Mouse (Mus musculus) CH12F3 (cell line): Measurements from ENCODE around the gene Rpl38.

Experiments used
- in situ Hi-C: fragments of 300-500 bp; cut with MboI; formaldehyde crosslinking; loops from 2 replicates; pipeline ENCODE4 v1.14.3; 2020; ENCODE audit warnings: low sequenced_read_pairs

Gene Rpl38

DNA sequence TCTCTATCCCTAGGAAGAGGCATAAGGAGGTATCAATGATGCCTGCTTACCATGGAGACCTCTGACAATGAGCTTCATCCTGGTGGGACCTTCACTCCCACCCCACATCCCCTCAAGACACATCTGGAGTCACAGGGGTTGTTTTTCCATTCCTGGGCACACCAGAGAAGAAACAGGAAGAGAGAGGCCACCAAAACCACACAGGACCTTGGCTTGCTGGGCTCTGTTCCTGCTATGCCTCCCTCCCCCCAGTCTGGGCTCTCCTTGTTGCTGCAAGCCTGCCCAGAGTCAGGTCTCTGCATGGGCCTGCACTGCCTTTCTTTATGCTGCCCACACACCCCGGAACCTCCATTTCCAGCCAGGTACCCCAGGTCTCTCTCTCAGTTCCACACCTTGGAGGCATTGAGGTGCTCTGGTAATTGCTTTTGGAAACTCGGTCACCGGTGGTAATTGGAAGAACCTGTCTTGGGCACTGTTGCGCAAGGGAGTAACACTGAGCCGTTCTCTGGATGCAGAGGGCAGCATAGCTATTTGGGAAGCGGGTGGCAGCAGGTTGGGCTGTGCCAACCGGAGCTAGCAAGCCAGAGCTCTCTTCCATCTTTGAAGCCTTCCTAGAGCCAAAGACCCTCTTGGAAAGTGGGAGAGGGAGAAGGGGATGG, 12.8 kb upstream of the Rpl38 start:
- in situ Hi-C loops: loop anchor here (25.0 kb wide), 1 partner anchor 968 kb away; the partner anchor contains the start of genes D11Wsu47e and Fam104a

DNA sequence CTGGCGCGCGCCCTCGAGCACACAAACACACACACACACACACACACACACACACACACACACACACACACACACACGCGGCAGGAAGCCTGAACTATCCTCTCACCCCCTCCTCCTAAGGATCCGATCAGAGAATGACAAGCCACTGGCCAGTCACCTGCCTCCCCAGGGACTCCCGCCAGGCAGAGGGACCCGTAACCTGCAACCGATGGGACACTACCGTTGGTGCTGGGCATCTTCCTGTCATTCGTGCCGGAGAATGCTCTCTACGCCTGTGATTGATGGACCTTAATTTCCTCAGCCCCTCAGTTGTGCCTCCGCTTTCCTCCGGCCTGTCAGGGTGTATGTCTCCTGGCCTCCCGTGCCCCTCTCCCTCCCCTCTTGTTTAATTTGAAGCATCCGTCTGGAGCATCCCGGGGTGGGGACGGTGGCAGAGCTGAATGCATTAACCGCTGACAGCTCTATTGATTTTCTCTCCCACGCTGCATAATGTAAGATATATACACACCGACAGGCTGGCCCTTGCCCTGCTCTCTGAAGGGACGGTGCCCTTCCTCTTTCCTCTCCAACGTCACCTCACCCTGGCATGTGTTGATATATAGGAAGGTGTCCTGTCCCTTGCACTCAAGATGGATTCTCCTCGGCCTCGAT, 11.2 kb upstream of the Rpl38 start:
- in situ Hi-C loops: loop anchor here (25.0 kb wide), 1 partner anchor 970 kb away; the partner anchor contains the start of genes D11Wsu47e and Fam104a

DNA sequence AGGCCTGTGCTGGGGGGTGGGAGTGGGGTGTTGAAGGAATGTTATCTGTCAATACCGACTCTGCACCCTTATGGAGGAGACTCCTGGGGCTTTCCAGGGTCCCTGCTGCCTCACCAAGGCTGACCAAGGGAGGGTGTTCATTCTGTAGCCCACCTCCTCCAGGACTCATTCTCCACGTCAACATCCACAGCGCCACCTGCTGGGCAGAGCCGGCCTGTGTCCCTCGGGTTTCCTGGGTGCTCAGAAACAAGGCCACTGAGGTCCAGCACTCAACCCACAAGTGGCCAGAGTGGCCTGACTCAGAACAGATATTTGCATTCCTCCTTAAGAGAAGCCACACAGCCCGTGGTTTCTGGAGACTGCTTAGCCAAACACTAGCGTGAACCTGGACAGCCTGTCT, 10.6 kb upstream of the Rpl38 start:
- in situ Hi-C loops: loop anchor here (25.0 kb wide), 1 partner anchor 970 kb away; the partner anchor contains the start of genes D11Wsu47e and Fam104a

DNA sequence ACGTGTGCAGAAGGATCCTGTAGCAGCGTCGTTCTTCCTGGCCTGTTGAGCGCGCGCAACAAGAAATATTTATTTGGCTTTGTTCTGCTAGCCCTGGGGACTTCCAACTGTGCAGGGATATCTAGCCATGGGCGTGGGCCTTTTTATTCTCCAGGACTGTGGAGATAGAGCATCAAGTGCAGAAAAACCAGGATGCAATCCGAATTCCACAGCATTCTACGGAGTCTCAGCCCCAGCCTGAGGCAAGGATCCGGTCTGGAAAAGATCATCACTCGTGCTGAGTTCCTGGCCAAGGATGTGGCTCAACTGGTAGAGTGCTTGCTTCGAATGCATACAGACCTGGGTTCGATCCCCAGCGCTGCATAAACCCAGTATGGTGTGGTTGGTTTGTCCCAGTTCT, 6.2 kb upstream of the Rpl38 start:
- in situ Hi-C loops: loop anchor here (25.0 kb wide), 1 partner anchor 975 kb away; the partner anchor contains the start of genes D11Wsu47e and Fam104a

DNA sequence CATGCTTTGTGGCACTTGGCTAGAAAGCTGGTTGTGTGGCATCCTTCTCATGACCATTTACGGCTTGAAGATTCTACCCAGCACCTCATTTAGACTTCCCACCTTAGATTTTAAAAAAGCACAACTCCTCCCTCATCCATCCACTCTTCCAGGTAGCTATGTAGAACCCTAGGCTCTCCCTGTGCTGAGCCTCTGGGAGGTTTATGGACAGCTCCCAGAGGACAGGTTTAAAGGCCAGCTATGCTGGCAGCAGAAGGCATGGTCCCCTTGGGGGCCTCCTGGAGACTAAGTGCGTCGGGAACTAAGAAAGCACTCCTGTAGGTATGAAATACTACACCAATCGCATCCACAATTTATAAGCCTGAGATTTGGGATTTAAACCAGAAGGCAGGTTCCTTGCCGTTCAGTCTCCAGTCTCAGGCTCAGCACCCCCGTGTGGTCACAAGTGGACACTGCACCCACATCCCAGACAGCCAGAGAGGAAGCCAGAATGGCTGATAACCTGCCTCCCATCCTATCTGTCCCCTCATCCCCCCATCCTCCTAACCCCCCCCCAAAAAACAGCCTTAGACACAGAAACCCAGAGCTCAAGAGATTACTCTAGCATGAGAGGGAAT, 5.5 kb upstream of the Rpl38 start:
- in situ Hi-C loops: loop anchor here (25.0 kb wide), 1 partner anchor 976 kb away; the partner anchor contains the start of genes D11Wsu47e and Fam104a

DNA sequence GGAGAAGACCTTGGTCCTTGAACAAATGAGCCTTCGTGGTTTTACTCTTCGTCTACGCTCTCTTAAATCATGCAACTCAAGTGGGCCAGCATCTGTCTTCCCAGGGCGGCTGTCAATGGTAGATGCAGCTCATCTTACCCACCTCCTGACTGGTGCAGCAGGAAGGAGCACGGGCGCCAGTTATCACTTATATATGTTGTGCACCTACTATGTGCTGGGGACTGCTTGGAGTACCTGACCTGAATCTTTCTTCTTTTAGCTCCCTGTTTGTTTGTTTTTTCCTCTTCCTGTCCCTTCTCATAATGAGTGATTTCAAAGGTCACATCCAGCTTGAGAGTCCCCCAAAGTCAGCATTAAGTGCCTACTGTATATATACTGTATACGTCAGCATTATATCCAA, 4.2 kb upstream of the Rpl38 start:
- in situ Hi-C loops: loop anchor here (25.0 kb wide), 1 partner anchor 977 kb away; the partner anchor contains the start of genes D11Wsu47e and Fam104a

DNA sequence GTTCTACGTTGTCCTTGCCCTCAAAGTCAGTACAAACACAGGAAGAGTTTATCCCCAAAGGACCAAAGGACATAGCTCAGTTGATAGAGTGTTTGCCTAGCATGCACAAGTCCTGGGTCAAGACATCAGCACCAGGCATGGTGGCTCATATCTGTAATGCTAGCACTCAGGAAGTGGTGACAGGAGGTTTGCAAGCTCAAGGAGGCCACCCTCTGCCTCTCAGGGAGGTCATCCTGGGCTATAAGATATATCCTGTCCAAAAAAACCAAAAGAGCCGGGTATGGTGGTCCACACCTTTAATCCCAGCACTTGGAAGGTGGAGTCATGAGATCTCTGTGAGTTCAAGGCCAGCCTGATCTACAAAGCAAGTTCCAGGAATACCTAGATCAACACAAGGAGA, 2.9 kb upstream of the Rpl38 start:
- in situ Hi-C loops: loop anchor here (25.0 kb wide), 1 partner anchor 978 kb away; the partner anchor contains the start of genes D11Wsu47e and Fam104a

DNA sequence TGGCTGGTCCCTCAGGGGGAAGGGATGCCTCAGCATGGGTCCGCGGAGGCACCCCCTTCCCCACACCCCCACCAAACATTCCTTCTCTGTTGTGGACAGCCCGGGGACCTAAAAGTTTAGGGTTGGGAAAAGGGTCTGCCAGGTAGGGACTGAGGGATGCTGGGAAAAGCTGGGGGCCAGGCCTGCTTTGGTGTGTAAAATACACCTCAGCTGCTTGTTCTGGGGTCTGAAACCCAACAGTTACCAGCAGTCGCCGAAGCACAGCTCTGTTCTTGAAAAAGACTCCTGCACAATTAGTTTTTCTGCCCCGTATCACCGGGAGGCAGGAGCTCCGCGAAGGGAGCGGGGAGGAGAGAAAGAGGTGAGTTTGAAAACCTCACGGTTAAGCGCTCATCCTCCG, 1.5 kb upstream of the Rpl38 start:
- in situ Hi-C loops: loop anchor here (25.0 kb wide), 1 partner anchor 979 kb away; the partner anchor contains the start of genes D11Wsu47e and Fam104a

DNA sequence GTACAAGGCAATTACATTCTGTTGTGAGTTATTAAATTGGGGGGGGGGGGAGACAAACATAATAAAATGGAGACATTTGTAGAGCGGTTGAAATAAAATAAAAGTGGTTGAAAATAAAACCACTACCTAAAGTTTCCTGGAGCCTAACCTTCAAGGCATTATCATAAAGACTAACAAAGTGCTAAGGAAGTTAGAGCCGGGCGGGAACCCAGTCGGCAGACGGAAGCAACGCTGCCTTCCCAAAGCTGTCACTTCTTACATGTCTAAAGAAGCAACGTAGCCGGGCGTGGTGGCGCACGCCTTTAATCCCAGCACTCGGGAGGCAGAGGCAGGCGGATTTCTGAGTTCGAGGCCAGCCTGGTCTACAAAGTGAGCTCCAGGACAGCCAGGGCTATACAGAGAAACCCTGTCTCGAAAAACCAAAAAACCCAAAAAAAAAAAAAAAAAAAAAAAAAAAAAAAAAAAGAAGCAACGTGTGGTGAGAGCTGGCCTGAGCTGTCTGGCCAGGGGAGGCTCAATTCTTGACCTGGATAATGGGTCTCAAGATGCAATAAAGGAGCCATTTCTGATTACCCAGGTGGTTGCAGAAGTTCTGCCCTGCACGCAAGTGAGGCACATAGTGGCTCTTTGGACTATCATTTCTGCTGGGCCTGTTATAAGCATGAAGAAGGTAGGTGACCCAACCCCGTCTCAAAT, 940 bp upstream of the Rpl38 start:
- in situ Hi-C loops: loop anchor here (25.0 kb wide), 1 partner anchor 980 kb away; the partner anchor contains the start of genes D11Wsu47e and Fam104a

DNA sequence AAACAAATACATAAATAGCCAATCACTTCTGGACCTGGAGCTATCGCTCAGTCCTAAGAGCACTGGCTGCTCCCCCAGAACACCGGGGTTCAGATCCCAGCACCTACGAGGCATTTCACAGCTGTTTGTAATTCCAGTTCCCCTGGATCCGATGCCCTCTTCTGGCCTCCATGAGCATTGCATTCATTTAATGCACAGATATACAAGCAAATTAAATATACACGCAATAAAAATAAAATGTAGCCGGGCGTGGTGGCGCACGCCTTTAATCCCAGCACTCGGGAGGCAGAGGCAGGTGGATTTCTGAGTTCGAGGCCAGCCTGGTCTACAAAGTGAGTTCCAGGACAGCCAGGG, 415 bp upstream of the Rpl38 start:
- in situ Hi-C loops: loop anchor here (25.0 kb wide), 1 partner anchor 981 kb away; the partner anchor contains the start of genes D11Wsu47e and Fam104a

DNA sequence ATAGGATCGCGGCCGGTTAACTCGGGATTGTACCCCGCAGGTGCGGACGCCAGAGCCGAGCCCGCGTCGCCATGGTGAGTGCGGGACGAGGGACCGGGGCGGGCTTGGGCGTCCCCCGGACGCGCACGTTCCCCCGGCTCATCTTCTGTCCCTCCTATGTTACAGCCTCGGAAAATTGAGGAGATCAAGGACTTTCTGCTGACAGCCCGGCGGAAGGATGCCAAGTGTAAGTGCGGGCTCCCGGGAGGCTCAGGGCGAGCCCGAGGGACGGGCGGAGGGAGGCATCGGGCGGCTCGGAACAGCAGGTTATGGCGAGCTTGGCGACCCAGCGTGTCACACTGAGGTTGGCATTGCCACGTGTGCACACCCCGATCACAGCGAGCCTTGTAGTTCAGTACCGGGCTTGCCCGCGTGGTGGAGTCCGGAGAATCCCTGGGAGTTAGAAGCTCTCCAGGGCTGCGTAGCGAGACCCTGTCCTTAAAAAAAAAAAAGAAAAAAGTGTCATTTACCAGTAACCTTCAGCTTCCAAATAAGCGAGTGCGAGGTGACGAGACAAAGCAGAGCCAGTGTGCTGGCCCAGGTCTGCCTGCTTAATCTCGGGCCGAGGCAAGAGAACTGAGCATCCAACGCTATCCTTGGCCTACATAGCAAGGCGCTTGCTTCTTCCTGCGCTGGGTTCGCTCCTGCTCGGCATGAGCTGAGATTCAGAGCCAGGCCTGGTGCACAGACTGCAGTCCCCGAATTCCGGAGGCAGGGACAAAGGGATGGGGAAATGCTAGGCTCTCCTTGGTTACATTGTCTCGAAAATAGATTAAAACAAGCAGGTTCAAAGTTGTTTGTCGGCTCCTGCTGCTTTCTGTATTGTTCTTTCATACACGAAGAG, 658 bp downstream of the Rpl38 start:
- in situ Hi-C loops: loop anchor here (25.0 kb wide), 1 partner anchor 982 kb away; the partner anchor contains the start of genes D11Wsu47e and Fam104a

DNA sequence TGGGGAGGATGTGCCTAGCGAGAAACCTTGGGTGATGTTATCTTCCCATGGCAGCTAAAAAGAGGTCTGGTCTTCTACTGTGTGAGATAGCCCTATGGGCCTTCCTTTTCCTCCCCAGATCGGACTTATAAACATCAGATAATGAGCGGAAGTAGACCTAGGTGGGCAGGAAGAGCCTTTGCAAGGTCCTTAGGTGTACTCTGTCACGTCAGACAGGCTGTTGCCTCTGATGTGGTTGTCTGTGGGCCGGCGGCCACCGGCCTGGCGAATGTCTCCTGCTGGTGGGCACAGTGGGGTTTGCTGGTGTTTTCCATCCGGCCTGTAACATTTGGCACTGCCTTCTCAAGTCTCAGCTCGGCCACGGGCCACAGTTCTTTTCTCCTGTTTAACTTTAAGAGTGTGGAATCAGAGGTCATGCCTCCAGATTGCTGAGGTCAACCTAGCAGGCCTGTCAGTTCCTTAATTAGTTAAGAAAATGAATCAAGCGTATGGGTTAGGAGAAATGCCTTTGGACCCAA, 1.4 kb downstream of the Rpl38 start:
- in situ Hi-C loops: loop anchor here (25.0 kb wide), 1 partner anchor 982 kb away; the partner anchor contains the start of genes D11Wsu47e and Fam104a

DNA sequence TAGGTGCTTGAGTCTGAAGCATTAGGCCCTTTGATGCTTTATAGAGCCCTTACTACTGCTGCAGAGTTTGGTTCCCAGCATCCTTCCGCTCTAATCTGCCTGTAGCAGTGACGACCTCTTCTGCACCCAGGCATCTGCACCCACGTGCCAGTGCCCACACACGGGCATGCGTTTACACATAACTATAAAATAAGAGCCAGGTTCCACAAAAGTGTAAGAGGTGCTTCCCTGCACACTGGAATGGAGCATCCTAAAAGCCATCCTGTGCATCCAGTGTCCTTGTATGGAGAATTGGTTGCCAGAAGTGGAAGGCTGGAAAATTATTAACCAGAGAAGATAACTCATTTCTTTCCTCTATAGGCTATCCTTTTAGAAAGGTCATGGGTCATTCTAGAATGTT, 2.8 kb downstream of the Rpl38 start:
- in situ Hi-C loops: loop anchor here (25.0 kb wide), 1 partner anchor 984 kb away; the partner anchor contains the start of genes D11Wsu47e and Fam104a

DNA sequence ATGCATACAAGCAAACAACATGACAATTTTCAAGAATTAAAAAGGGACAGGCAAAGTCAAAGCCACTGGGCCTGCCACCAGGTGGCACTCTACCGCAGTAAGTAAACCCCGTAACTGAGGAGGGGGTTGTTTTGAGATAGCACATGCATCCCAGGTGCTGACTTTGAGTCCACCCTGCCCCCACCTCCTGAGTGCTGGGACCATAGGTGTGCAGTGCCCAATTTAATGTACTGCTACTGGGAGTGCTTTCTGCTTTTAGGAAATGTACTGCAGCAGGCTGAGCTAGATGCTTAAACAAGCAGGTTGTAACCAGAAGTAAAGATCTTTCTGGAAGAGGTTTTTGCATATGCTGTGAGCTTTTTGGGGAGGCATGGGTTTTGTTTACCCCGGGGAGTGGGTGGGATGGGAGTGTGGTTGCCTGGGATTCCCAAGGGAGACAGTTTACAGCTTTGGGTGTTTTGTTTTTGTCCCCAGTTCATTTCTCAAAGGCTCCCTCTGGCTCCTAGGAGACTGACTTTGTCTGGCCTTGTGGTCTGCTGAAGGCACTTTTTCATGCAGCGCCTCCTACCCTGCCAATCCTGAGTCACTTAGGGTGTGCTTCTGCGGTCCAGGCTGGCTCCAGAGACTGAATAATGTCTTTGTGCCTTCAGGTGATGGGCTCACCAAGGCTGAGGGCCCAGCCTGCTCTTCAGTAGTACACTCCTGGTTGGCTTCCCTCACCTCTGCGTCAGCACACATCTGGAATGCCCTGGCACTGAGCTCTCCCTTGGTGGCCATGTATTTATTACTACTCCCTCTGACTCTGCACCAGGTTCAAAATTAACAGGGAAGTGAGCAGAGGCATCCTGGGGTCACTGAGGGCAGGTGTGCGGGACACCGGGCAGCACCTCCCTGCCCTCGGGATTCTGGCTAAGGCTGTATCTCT, 4.7 kb downstream of the Rpl38 start:
- in situ Hi-C loops: loop anchor here (25.0 kb wide), 1 partner anchor 986 kb away; the partner anchor contains the start of genes D11Wsu47e and Fam104a

DNA sequence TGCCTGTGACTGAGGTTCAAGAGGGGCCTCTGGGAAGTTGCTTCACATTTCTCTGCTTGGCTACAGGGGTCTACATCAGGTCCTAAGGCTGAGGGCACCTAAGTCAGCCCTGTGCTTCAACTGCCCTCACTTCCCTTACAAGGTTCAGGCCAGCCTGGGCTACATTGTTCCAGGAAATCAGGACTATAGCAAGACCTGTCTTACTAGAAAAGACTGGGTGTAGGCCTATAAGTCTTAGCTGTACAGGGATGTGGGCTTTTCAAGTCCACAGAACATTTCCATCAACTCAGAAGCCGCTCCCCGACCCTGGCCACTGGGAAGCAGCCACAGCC, 5.4 kb downstream of the Rpl38 start:
- in situ Hi-C loops: loop anchor here (25.0 kb wide), 1 partner anchor 986 kb away; the partner anchor contains the start of genes D11Wsu47e and Fam104a

DNA sequence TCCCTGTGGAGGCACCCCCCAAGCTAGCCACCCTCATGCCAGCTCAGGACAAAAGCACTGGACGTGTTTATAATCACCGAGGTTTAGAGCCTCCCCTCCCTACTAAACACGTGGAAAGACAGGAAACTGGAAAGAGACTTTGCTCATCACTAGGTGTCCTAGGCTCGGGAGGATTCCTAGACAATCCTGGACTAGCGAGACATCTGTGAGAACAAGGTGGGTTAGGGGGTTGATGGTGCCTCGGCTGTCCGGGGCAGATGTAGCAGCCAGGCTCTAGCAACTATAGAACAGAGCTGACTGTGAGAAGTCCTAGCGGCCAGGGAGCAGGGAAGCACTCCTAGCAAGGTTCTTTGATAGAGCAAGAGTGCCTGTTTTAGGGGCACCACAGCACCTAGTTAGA, 5.9 kb downstream of the Rpl38 start:
- in situ Hi-C loops: loop anchor here (25.0 kb wide), 1 partner anchor 987 kb away; the partner anchor contains the start of genes D11Wsu47e and Fam104a

DNA sequence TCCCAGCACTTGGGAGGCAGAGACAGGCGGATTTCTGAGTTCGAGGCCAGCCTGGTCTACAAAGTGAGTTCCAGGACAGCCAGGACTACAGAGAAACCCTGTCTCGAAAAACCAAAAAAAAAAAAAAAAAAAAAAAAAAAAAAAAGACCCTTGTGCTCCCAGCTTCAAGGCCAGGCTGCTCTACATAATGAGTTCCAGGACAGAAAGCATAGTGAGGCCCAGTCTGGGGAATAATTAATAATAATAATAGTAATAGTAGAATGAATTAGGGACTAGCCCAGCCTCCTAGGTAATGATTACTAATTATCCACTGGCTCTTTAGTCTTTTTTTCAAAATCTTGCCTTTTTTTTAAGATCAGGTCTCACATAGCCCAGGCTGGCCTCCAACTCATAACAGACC, 6.5 kb downstream of the Rpl38 start:
- in situ Hi-C loops: loop anchor here (25.0 kb wide), 1 partner anchor 987 kb away; the partner anchor contains the start of genes D11Wsu47e and Fam104a

DNA sequence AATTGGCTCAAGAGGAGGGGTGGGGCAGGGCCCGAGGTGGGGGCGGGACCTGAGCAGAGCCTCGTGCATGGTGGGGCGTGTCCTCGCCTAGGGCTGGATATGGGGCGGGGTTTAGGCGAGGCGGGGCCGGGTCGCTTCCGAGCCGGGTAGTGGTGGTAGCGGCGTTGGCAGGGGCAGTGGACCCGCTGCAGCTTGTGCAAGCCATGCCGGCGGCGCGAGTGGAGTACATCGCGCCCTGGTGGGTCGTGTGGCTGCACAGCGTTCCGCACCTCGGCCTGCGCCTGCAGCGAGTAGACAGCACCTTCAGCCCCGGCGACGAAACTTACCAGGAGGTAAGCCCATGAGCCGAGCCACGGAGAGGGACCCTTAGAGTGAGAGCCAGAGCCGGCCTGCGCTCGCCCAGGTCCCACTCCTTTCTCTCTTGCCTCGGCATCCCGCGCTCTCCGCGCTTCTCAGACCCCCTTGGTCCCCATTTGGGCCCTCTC, 7.1 kb downstream of the Rpl38 start, which contains the start of gene Ttyh2:
Ttyh2 (plus strand) TSS at position 91 of the 485 bp plus-strand sequence.
- in situ Hi-C loops: no loop called here
